Mouse (Mus musculus): Measurements from ENCODE around the gene Phlda1.

DNA sequence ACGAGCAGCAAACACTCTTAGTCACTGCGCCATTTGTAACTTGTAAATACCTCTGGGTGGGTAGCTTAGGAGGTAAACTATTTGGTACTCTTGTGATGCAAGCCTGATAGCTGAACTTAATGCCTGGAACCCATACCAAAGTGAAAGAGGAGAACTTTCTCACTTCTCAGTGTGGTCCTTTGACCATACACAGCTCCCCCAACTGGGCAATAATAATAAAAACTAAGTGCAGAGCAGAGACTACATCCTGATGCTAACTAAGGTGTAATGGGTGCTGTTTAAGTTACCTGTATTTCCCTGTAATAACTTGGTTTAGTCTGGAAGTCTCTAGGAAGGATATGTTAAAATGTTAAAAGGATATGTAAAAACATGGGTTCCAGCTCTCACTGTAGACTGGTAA is 17.3 kb upstream of the Phlda1 start:
- TF ChIP-seq CTCF (IDR thresholded peaks at IDR 0.05; ENCODE audit: control insufficient read depth, insufficient read depth, insufficient replicate concordance, low read depth, low read length) = no peak
- no peak for TF ChIP-seq POLR2A (IDR thresholded peaks at IDR 0.05; ENCODE audit: control insufficient read depth, low read depth, low read length)
